Mouse (Mus musculus) bone marrow, adult 2 months (tissue): ENCODE measurements around the gene Zfp184. TPM values are rescaled to one million over a fixed set of nuclear protein-coding genes. Genes with fewer than 3 reads are reported as not detected.

ENCODE experiments used
- H3K27ac ChIP-seq: fragments of 200-500 bp; 2 replicates; pipeline ENCODE4 v1.5.1; 2012; ENCODE audit warnings: low read depth, mild to moderate bottlenecking, control low read depth, inconsistent platforms, low read length; ENCODE audit not compliant: control insufficient read depth, poor library complexity, insufficient read depth
- H3K4me1 ChIP-seq: fragments of 200-500 bp; 2 replicates; pipeline ENCODE4 v1.6.1; 2011; ENCODE audit warnings: low read length; ENCODE audit not compliant: control insufficient read depth, insufficient read depth
- H3K4me3 ChIP-seq: fragments of 200-500 bp; replicated peaks from 2 replicates; pipeline ENCODE3; 2011; ENCODE audit warnings: mild to moderate bottlenecking, low read depth, low read length, control low read depth; ENCODE audit not compliant: control insufficient read depth
- CTCF ChIP-seq: fragments of 200-500 bp; IDR thresholded peaks from 2 replicates; pipeline ENCODE4 v1.5.1; 2011; ENCODE audit warnings: low read length, control low read depth; ENCODE audit not compliant: control insufficient read depth, insufficient read depth
- POLR2A ChIP-seq: fragments of 200-500 bp; IDR thresholded peaks from 2 replicates; pipeline ENCODE4 v1.6.1; 2011; ENCODE audit warnings: low read depth, mild to moderate bottlenecking, control low read depth, low read length, borderline replicate concordance; ENCODE audit not compliant: control insufficient read depth
- WGBS: fragments of 180-500 bp; shearing (Covaris S2); methylation state at CpG from one replicate; pipeline ENCODE4 v1.1.7; 2018; 5-methylcytosine and 5-hydroxymethylcytosine counted together
- polyA plus RNA-seq: library from polyadenylated mRNA; stranded (reverse); fragments of >200 nt; gene quantifications from 2 replicates; pipeline ENCODE4 v1.2.4, GENCODE M21; 2011; ENCODE audit warnings: low replicate concordance; ENCODE audit not compliant: missing spikeins, insufficient read depth, insufficient read length

The Zfp184 gene
- polyA plus RNA-seq, 1 experiment = 2.5 TPM

DNA sequence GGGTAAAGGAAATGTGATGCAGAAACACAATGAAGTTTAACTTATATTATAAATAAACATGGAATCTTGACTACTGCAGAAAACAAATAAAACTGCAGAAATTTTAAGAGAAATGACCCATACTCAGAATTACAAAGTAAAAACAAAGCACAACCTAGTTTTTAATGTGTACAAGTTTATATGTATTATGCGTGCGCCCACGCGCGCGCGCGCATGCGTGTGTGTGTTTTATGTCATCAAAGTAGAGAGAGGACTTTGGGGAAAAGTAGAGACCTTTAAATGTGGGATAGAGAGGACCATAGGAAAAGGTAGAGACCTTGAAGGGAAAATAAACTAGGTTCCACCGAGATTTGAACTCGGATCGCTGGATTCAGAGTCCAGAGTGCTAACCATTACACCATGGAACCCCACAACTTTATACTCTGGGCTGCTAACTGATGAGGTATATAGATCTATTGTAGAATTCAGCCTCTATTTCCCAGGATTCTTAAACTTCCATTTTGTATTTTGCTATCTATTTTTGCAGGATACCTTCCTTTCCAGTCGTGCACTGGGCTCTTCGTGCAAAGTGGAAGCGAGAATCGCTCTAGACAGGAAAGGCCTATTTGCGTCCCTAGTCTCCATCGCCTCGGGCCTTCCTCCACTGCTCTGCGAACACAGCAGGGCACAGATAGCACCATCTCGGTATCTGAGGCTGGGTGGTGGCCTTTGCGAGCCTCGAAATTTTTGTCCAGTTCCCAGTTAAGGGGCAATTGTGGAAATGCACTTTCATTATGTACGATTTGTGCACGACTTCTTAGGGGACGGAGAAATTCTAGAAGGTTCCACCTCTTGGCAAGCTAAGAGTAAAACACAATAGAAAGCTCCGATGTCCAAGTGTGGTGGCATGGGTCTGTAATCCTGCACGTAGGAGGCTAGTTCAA is 11.0 kb upstream of the Zfp184 start:
- WGBS = 82% methylated on average over 28 of the region's 28 CpGs
- peaks cover 1% of the 10 kb centered on the region; the same call in 1 of the 2 replicates for H3K4me1 ChIP-seq
- no peak for TF ChIP-seq POLR2A
- no peak for TF ChIP-seq CTCF
- no peak overlapping the region for H3K27ac ChIP-seq
- H3K4me3 ChIP-seq = no peak overlapping the region

DNA sequence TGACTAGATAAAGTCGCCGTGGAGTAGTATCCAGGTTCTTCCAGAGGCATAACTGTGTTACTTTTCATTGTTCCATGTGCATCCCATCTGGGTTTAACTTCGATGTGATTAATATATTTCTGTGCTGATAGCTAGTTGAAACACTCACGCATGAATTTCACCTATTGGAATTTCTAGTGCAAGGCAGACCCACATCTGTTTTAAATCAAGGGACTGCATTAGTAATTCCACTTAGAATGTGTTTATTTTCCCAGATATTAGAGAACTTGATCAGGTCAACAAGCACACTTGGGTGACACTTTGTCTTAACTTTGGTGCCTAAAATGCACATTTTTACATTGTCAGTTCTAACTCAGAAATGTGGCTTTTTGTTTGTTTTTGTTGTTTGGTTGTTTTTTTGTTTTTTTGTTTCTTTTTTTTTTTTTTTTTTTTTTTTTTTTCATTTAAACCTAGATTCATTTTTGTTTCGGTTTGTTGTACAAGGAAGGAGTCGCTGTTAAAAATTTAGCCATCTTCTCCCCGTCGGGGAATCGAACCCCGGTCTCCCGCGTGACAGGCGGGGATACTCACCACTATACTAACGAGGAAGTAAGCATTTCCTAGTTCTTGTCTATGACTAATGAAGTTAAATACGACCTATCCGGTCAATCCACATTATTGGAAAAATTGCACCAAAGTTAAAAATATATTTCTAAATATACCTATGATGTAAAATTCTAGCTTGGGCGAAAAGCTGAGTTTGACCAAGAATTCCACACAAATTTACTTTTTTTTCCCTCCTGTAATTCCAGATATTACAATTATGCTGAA is 9.7 kb upstream of the Zfp184 start:
- 24% methylated on average over 17 of the region's 17 CpGs for WGBS
- Histone ChIP-seq H3K27ac (no peak overlapping the region), H3K4me1 (no peaks in the 10 kb centered on the region; the same call in 1 of the 2 replicates), H3K4me3 (no peak overlapping the region)
- TF ChIP-seq CTCF (no peak), POLR2A (no peak)

DNA sequence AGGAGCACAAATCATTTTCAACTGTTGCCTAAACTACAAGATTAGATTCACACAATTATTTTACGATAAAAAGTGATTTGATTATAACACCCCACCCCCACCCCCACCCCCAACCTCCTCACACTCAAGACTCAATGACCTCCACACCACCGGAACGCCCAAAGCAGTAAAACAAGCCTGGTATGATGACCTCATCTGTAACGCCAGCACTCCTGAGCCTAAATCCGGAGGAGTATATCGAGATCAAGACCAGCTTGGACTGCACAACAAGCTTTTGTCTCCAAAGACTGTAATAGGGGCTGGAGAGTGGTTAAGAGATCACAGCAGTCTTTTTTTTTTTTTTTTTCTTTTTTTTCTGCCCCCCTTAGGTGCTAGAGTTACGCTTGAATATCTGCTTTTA is 9.1 kb upstream of the Zfp184 start:
- no peaks in the 10 kb centered on the region for H3K4me1 ChIP-seq
- no peak overlapping the region for H3K4me3 ChIP-seq
- TF ChIP-seq CTCF (no peak), POLR2A (no peak)
- WGBS = 35% methylated on average over 7 of the region's 7 CpGs
- H3K27ac ChIP-seq = no peak overlapping the region

DNA sequence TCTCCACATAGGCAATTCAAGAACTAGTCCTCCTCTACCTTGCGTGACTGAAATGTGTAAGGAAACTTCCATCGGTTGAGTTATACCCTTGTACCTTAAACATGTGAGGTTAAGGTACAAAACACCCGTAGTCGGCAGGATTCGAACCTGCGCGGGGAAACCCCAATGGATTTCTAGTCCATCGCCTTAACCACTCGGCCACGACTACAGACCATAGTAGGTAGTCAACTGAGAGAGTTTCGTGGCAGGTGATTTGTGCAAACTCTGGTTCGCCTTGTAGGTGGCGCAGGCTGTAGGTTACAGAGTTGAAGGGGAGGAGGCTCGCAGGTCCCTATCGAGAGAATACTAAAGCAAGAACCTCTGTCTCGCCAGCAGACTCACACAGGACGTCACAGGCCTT is 7.9 kb upstream of the Zfp184 start:
- H3K4me1 ChIP-seq = no peaks in the 10 kb centered on the region; the same call in 1 of the 2 replicates
- H3K4me3 ChIP-seq = peak overlapping the region; percentile 12
- no peak overlapping the region for H3K27ac ChIP-seq
- 40% methylated on average over 17 of the region's 17 CpGs for WGBS
- TF ChIP-seq CTCF = no peak
- TF ChIP-seq POLR2A = no peak

DNA sequence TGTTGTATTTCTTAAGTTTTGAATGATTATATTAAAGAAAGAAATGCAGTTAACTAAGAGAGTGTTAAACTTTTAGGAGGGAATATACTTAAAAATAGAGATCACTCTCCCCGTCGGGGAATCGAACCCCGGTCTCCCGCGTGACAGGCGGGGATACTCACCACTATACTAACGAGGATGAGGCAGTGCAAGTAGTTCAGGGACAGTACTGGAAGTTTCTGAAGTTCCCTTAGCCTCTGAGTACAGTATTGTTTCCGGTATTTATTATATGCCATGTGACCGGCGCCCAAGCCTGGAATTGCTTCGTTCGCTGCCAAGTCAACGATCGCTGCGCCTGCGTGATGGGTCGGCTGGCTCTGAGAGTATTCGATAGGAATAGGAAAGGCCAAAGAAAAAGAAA is 4.7 kb upstream of the Zfp184 start:
- under 1% methylated on average over 19 of the region's 19 CpGs for WGBS
- TF ChIP-seq POLR2A (no peak), CTCF (no peak)
- H3K4me1 ChIP-seq = no peaks in the 10 kb centered on the region; the same call in 1 of the 2 replicates
- no peak overlapping the region for H3K27ac ChIP-seq
- H3K4me3 ChIP-seq = peak overlapping the region; percentile 60

DNA sequence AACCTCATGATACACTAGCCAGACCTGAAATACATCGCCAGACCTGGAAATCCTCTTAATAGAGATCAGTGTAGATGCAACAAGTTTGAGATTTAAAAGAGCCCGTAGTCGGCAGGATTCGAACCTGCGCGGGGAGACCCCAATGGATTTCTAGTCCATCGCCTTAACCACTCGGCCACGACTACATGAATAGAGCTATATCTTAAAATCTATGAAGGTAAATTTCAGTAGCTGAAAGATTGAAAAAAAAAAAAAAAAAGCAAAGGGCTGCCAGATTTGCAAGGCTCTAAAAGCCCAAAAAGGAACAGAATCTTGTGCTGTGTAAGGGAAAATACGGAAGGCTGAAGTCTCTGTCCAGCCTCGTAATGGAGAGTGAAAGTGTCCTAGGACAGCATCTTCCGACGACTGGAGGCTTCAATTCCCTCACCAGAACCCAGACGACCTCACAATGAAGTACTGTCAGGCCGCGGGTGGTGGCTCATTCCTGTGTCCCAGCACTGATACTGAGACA is 4.0 kb upstream of the Zfp184 start:
- H3K27ac ChIP-seq = no peak overlapping the region
- TF ChIP-seq POLR2A = no peak
- TF ChIP-seq CTCF = no peak
- H3K4me1 ChIP-seq = no peaks in the 10 kb centered on the region; the same call in 1 of the 2 replicates
- H3K4me3 ChIP-seq = peak overlapping the region; percentile 68
- WGBS = under 1% methylated on average over 16 of the region's 16 CpGs

DNA sequence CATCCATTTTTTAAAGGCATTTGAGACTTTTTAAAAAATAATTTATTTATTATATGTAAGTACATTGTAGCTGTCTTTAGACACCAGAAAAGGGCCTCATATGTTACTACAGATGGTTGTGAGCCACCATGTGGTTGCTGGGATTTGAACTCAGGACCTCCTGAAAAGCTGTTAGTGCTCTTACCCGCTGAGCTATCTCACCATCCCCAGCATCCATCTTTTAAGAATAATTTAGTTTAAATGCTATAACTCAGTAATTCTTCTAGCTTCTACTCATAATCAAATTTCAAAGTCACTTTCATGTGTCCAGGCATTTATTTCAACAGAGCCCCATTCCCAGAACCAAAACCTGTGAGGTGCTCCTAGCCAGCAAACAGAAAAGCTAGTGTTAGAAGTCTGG is 1.2 kb upstream of the Zfp184 start:
- TF ChIP-seq POLR2A (no peak), CTCF (no peak)
- H3K4me1 ChIP-seq = no peaks in the 10 kb centered on the region; the same call in 1 of the 2 replicates
- H3K27ac ChIP-seq = no peak overlapping the region
- H3K4me3 ChIP-seq = no peak overlapping the region
- WGBS = 95% methylated on average over 1 of the region's 1 CpGs

DNA sequence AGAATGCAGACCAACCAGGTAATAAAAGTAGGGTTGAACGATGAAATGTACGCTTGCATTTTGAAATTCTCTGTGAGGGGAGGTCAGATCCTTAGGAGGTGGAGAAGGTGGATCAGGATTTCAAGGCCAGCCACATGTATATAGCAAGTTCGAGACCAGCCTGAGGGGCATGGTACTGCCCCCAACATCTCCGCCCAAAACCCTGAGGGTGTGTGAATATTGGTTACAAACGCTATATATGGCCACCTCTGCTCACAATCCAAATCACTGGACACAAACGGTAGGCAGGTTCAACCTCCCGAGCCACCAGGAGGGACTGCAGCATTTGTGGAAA is 335 bp upstream of the Zfp184 start:
- TF ChIP-seq CTCF = no peak
- TF ChIP-seq POLR2A = no peak
- WGBS = 1% methylated on average over 7 of the region's 7 CpGs
- H3K4me1 ChIP-seq = no peaks in the 10 kb centered on the region; the same call in 1 of the 2 replicates
- peak overlapping the region; percentile 90 for H3K4me3 ChIP-seq
- H3K27ac ChIP-seq = no peak overlapping the region
